Mouse (Mus musculus) liver, embryonic 18 days (tissue): ENCODE data around the gene Vstm5. TPM values are rescaled to one million over a fixed set of nuclear protein-coding genes. Genes with fewer than 3 reads are reported as not detected.

Experiments
- polyA plus RNA-seq: library from polyadenylated mRNA; depleted of rRNA; stranded (reverse); fragments of >200 nt; gene quantifications from 2 replicates; pipeline ENCODE4 v1.2.3, GENCODE M21; 2012; rRNA removed

Gene Vstm5
- 0.35 and 0.36 TPM in 2 replicates for polyA plus RNA-seq

GRCm38 (mm10) chr9:15239042-15239925, at the start of gene Vstm5:
Gene Vstm5, plus strand, starts transcription at chr9:15239045.

GRCm38 (mm10) chr9:15279649-15280490, 41.0 kb downstream of the Vstm5 start, which contains the start of gene Med17:
Gene Med17, minus strand, starts transcription at chr9:15279931.

GRCm38 (mm10) chr9:15305503-15306397, 66.9 kb downstream of the Vstm5 start, which contains the start of gene Taf1d:
Gene Taf1d, plus strand, starts transcription at chr9:15306214.

DNA sequence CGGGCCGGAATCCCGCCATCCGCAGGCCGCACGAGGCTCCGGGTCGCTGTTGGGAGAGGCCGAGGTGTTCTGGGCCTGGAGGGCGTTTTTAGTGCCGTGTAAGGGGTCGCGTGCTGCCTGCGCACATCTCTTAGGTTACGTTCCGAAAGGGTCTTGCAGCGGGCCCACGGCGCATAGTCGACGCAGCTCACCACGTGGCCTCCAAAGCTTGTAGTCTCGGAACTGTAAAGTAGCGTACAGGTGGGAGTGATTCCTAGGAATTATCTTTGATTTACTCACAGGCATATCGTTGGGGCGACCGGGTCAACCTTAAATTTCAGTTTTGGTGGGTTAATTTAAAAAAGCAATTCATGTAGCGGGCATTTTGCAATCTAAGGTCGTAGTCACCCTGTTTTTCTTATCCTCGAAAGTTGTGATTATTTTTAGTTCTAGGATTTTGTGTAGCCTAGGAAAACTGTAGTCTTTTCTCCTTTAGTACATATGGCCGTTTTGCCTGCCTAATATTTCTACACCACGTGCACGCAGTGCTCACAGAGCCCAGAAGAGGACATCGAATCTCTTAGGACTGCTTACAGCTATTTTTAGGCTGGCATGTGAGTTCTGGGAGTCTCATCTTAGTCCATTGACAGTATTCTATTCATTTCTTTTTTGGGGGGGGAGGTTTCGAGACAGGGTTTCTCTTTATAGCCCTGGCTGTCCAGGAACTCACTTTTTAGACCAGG, 67.7 kb downstream of the Vstm5 start, which contains the start of gene 4931406C07Rik:
4931406C07Rik (minus strand) TSS at position 51 of the 722 bp plus-strand sequence.

Other genes with a start within 250 kb of the Vstm5 start
- 2.1 and 3.0 TPM in 2 replicates for gene Panx1, start 193.6 kb upstream of the Vstm5 start, polyA plus RNA-seq
- gene Hephl1, start 126.9 kb upstream of the Vstm5 start, polyA plus RNA-seq: not detected in 2 replicates
- 14.0 and 17.9 TPM in 2 replicates for gene Med17, start 40.9 kb downstream of the Vstm5 start, polyA plus RNA-seq
- 34.7 and 39.8 TPM in 2 replicates for gene Taf1d, start 67.2 kb downstream of the Vstm5 start, polyA plus RNA-seq
- 13.3 and 16.1 TPM in 2 replicates for gene 4931406C07Rik, start 67.4 kb downstream of the Vstm5 start, polyA plus RNA-seq
- gene Cep295, start 118.7 kb downstream of the Vstm5 start, polyA plus RNA-seq: 7.1 and 9.2 TPM in 2 replicates